Mouse (Mus musculus): ENCODE measurements around the gene Rfng.
"Not testable (repeated sequence)": the region's sequence is repeated elsewhere in the genome, so short reads cannot be mapped to it uniquely, and the experiment has no call there.

DNA sequence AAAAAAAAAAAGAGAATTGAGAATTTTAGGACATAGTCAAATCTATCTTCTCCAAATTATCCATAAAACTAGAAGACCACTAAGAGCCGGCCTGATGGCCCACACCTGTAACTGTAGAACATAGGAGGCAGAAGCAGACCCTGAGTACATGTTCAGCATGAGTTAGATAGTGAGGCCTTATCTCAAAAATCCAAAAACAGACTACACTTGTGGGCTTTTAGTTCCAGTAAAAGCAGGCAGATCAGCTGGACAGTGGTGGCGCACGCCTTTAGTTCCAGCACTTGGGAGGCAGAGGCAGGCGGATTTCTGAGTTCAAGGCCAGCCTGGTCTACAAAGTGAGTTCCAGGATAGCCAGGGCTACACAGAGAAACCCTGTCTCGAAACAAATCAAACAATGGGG is 49.0 kb upstream of the Rfng start:
- TF ChIP-seq FLI1 (IDR thresholded peaks at IDR 0.05; ENCODE audit: low read length); GATA1 (IDR thresholded peaks at IDR 0.05; ENCODE audit: borderline replicate concordance, low read length): not testable (repeated sequence)

Measured in megakaryocyte, embryonic 14.5 days (primary cell).